7 mouse cellular contexts compared by ENCODE assay signal in genomic region chr11:61492749-61493401, GRCm38 (mm10). TPM values are rescaled to one million over a fixed set of nuclear protein-coding genes. Genes with fewer than 3 reads are reported as not detected.
A peak's percentile ranks its signal among the peaks of the same experiment; 100 is the strongest.
DNase-seq lines count a peak whose midpoint lies in the region; ATAC-seq lines count a peak whose summit lies in the region.

No protein-coding gene starts in this region.

- DNase-seq in lung, adult 18-20 months: no peak
- DNase-seq in forebrain, embryonic 10.5 days (ENCODE audit: extremely low spot score, low spot score): no peak
- no peak for DNase-seq in limb, embryonic 10.5 days (ENCODE audit: low spot score)
- no peak for DNase-seq in adrenal gland, adult 2 months

- peak overlapping the region; percentile 85 for H3K9ac ChIP-seq in lung, embryonic 15.5 days
- peak overlapping the region; percentile 92 for H3K9ac ChIP-seq in neural tube, embryonic 15.5 days (replicated peaks)

- H3K4me2 ChIP-seq in lung, embryonic 15.5 days: peak overlapping the region; percentile 76
- H3K4me2 ChIP-seq in neural tube, embryonic 15.5 days: peak overlapping the region; percentile 70

- peaks cover 48% of the 10 kb centered on the region for H3K36me3 ChIP-seq in lung, embryonic 15.5 days
- peaks cover 54% of the 10 kb centered on the region for H3K36me3 ChIP-seq in forebrain, embryonic 10.5 days (replicated peaks)
- H3K36me3 ChIP-seq in limb, embryonic 10.5 days: peaks cover 52% of the 10 kb centered on the region
- H3K36me3 ChIP-seq in neural tube, embryonic 15.5 days: peaks cover 39% of the 10 kb centered on the region

- H3K4me3 ChIP-seq in lung, embryonic 15.5 days: peak overlapping the region; percentile 92
- H3K4me3 ChIP-seq in forebrain, embryonic 10.5 days: peak overlapping the region; percentile 91
- H3K4me3 ChIP-seq in limb, embryonic 10.5 days: peak overlapping the region; percentile 89
- peak overlapping the region; percentile 92 for H3K4me3 ChIP-seq in neural tube, embryonic 15.5 days (replicated peaks)

- no peaks in the 10 kb centered on the region for H3K27me3 ChIP-seq in lung, embryonic 15.5 days
- H3K27me3 ChIP-seq in forebrain, embryonic 10.5 days (ENCODE audit: poor library complexity, severe bottlenecking): no peaks in the 10 kb centered on the region
- no peaks in the 10 kb centered on the region for H3K27me3 ChIP-seq in limb, embryonic 10.5 days (ENCODE audit: low read depth, poor library complexity, severe bottlenecking)
- no peaks in the 10 kb centered on the region for H3K27me3 ChIP-seq in neural tube, embryonic 15.5 days (replicated peaks)

- ATAC-seq in lung, embryonic 15.5 days (ENCODE audit: borderline replicate concordance, extremely low read depth, low FRiP score, low TSS enrichment): no peak
- no peak for ATAC-seq in neural tube, embryonic 15.5 days (ENCODE audit: low FRiP score)
- no peak for ATAC-seq in erythroid progenitor cell, adult 5-6 weeks (replicated peaks; ENCODE audit: low FRiP score, poor library complexity, severe bottlenecking)

- H3K9me3 ChIP-seq in lung, embryonic 15.5 days: no peaks in the 10 kb centered on the region
- no peaks in the 10 kb centered on the region for H3K9me3 ChIP-seq in forebrain, embryonic 10.5 days
- H3K9me3 ChIP-seq in limb, embryonic 10.5 days (replicated peaks): no peaks in the 10 kb centered on the region
- H3K9me3 ChIP-seq in neural tube, embryonic 15.5 days (replicated peaks): no peaks in the 10 kb centered on the region

- WGBS in lung, embryonic 15.5 days: 63% methylated on average over 12 of the region's 12 CpGs
- 86% methylated on average over 12 of the region's 12 CpGs for WGBS in forebrain, embryonic 10.5 days
- 81% methylated on average over 12 of the region's 12 CpGs for WGBS in limb, embryonic 10.5 days
- 71% methylated on average over 12 of the region's 12 CpGs for WGBS in neural tube, embryonic 15.5 days

- no peak overlapping the region for H3K27ac ChIP-seq in lung, embryonic 15.5 days
- peak overlapping the region; percentile 93 for H3K27ac ChIP-seq in forebrain, embryonic 10.5 days
- peak overlapping the region; percentile 93; the same call in 1 of the 2 replicates for H3K27ac ChIP-seq in limb, embryonic 10.5 days
- H3K27ac ChIP-seq in neural tube, embryonic 15.5 days (replicated peaks): peak overlapping the region; percentile 94; the same call in 1 of the 2 replicates

- peaks cover 42% of the 10 kb centered on the region for H3K4me1 ChIP-seq in lung, embryonic 15.5 days
- peaks cover 38% of the 10 kb centered on the region for H3K4me1 ChIP-seq in forebrain, embryonic 10.5 days
- peaks cover 41% of the 10 kb centered on the region for H3K4me1 ChIP-seq in limb, embryonic 10.5 days
- peaks cover 49% of the 10 kb centered on the region for H3K4me1 ChIP-seq in neural tube, embryonic 15.5 days

RNA-seq across cellular contexts. Expression of gene Mapk7, which starts 1.3 kb away (rescaled TPM):
- polyA plus RNA-seq in lung, embryonic 15.5 days (2015; fragmentation: Nextera tagmentation; extraction: Ambion mirVana): 61.7 and 66.0 TPM in 2 replicates
- 82.8 and 84.4 TPM in 2 replicates for polyA plus RNA-seq in forebrain, embryonic 10.5 days (2016; fragmentation: Nextera tagmentation; extraction: Ambion mirVana)
- polyA plus RNA-seq in limb, embryonic 10.5 days (2016; fragmentation: Nextera tagmentation; extraction: Ambion mirVana): 87.2 and 94.7 TPM in 2 replicates
- 65.9 and 67.7 TPM in 2 replicates for polyA plus RNA-seq in neural tube, embryonic 15.5 days (2015; fragmentation: Nextera tagmentation; extraction: Ambion mirVana)
- 2.1 and 2.5 TPM in 2 replicates for total RNA-seq in erythroid progenitor cell, adult 5-6 weeks (2015; ENCODE audit: low replicate concordance)
- 1.3 and 2.0 TPM in 2 replicates for total RNA-seq in erythroid progenitor cell, adult 5-6 weeks (2017; ENCODE audit: low replicate concordance)
- total RNA-seq in adrenal gland, adult 2 months (2021): 10 to 100 TPM; 14.5 to 15.5 TPM
- 34.5 and 39.5 TPM in 2 replicates for polyA plus RNA-seq in adrenal gland, adult 2 months (2012; rRNA removed)

RNA-seq across cellular contexts. Expression of gene Mfap4, which starts 7.6 kb away (rescaled TPM):
- polyA plus RNA-seq in lung, embryonic 15.5 days (2015; fragmentation: Nextera tagmentation; extraction: Ambion mirVana): 1,042 and 1,148 TPM in 2 replicates
- 50.9 and 53.9 TPM in 2 replicates for polyA plus RNA-seq in forebrain, embryonic 10.5 days (2016; fragmentation: Nextera tagmentation; extraction: Ambion mirVana)
- 124 and 208 TPM in 2 replicates for polyA plus RNA-seq in limb, embryonic 10.5 days (2016; fragmentation: Nextera tagmentation; extraction: Ambion mirVana)
- 48.3 and 73.6 TPM in 2 replicates for polyA plus RNA-seq in neural tube, embryonic 15.5 days (2015; fragmentation: Nextera tagmentation; extraction: Ambion mirVana)
- not detected in 2 replicates for total RNA-seq in erythroid progenitor cell, adult 5-6 weeks (2015; ENCODE audit: low replicate concordance)
- total RNA-seq in erythroid progenitor cell, adult 5-6 weeks (2017; ENCODE audit: low replicate concordance): not detected in 2 replicates
- total RNA-seq in adrenal gland, adult 2 months (2021): 1 to 10 TPM; 5.5 to 6.5 TPM
- 35.5 and 39.1 TPM in 2 replicates for polyA plus RNA-seq in adrenal gland, adult 2 months (2012; rRNA removed)

RNA-seq across cellular contexts. Expression of gene B9d1, which starts 12.1 kb away (rescaled TPM):
- polyA plus RNA-seq in lung, embryonic 15.5 days (2015; fragmentation: Nextera tagmentation; extraction: Ambion mirVana): 46.5 and 52.5 TPM in 2 replicates
- polyA plus RNA-seq in forebrain, embryonic 10.5 days (2016; fragmentation: Nextera tagmentation; extraction: Ambion mirVana): 53.0 and 53.3 TPM in 2 replicates
- 45.3 and 46.7 TPM in 2 replicates for polyA plus RNA-seq in limb, embryonic 10.5 days (2016; fragmentation: Nextera tagmentation; extraction: Ambion mirVana)
- 28.6 and 31.2 TPM in 2 replicates for polyA plus RNA-seq in neural tube, embryonic 15.5 days (2015; fragmentation: Nextera tagmentation; extraction: Ambion mirVana)
- not detected in 2 replicates for total RNA-seq in erythroid progenitor cell, adult 5-6 weeks (2015; ENCODE audit: low replicate concordance)
- not detected in 2 replicates for total RNA-seq in erythroid progenitor cell, adult 5-6 weeks (2017; ENCODE audit: low replicate concordance)
- total RNA-seq in adrenal gland, adult 2 months (2021): 10 to 100 TPM; 16.4 to 21.1 TPM
- polyA plus RNA-seq in adrenal gland, adult 2 months (2012; rRNA removed): 18.1 and 19.3 TPM in 2 replicates

RNA-seq across cellular contexts. Expression of gene Rnf112, which starts 38.9 kb away (rescaled TPM):
- 0.81 and 0.96 TPM in 2 replicates for polyA plus RNA-seq in lung, embryonic 15.5 days (2015; fragmentation: Nextera tagmentation; extraction: Ambion mirVana)
- polyA plus RNA-seq in forebrain, embryonic 10.5 days (2016; fragmentation: Nextera tagmentation; extraction: Ambion mirVana): 0.26 and 0.36 TPM in 2 replicates
- 0.10 and 0.23 TPM in 2 replicates for polyA plus RNA-seq in limb, embryonic 10.5 days (2016; fragmentation: Nextera tagmentation; extraction: Ambion mirVana)
- polyA plus RNA-seq in neural tube, embryonic 15.5 days (2015; fragmentation: Nextera tagmentation; extraction: Ambion mirVana): 24.1 and 32.9 TPM in 2 replicates
- not detected in 2 replicates for total RNA-seq in erythroid progenitor cell, adult 5-6 weeks (2015; ENCODE audit: low replicate concordance)
- total RNA-seq in erythroid progenitor cell, adult 5-6 weeks (2017; ENCODE audit: low replicate concordance): not detected in 2 replicates
- total RNA-seq in adrenal gland, adult 2 months (2021): 1 to 10 TPM; 1.2 to 2.6 TPM
- polyA plus RNA-seq in adrenal gland, adult 2 months (2012; rRNA removed): 1.1 and 2.2 TPM in 2 replicates
